Mouse (Mus musculus): Measurements from ENCODE around the gene Snx30. TPM values are rescaled to one million over a fixed set of nuclear protein-coding genes. Genes with fewer than 3 reads are reported as not detected.

Snx30 gene
- polyA plus RNA-seq, 1 experiment from 2014 or later, result 7.1 TPM

- DNase-seq (ENCODE audit: low spot score) (no peak), ATAC-seq (replicated peaks; ENCODE audit: insufficient number of reproducible peaks, low FRiP score, low TSS enrichment, low read depth) (no peak)
- no peak overlapping the region for H3K9ac ChIP-seq (replicated peaks; ENCODE audit: low read length)
- no peaks in the 10 kb centered on the region for H3K36me3 ChIP-seq (replicated peaks; ENCODE audit: control insufficient read depth, insufficient read depth, low read depth, low read length)
- H3K9me3 ChIP-seq (replicated peaks; ENCODE audit: control insufficient read depth, low read length), result no peaks in the 10 kb centered on the region
- no peak overlapping the region for H3K4me2 ChIP-seq (ENCODE audit: low read depth, low read length)
- no peak overlapping the region for H3K4me3 ChIP-seq (ENCODE audit: low read depth, low read length)
- H3K27ac ChIP-seq (replicated peaks; ENCODE audit: low read depth, low read length), result no peak overlapping the region
- no peaks in the 10 kb centered on the region for H3K27me3 ChIP-seq (ENCODE audit: control insufficient read depth, insufficient read depth, low read length)
- no peaks in the 10 kb centered on the region for H3K4me1 ChIP-seq (ENCODE audit: control insufficient read depth, insufficient read depth, low read length)
- WGBS, result 92% methylated on average over 7 of the region's 7 CpGs
Measured at GRCm38 (mm10) chr4:59853155-59853554, 47.5 kb downstream of the Snx30 start.

- H3K4me3 ChIP-seq (ENCODE audit: low read depth, low read length), result no peak overlapping the region
- no peaks in the 10 kb centered on the region; the same call in 1 of the 2 replicates for H3K4me1 ChIP-seq (ENCODE audit: control insufficient read depth, insufficient read depth, low read length)
- WGBS, result 66% methylated on average over 16 of the region's 16 CpGs
- H3K36me3 ChIP-seq (replicated peaks; ENCODE audit: control insufficient read depth, insufficient read depth, low read depth, low read length), result no peaks in the 10 kb centered on the region
- no peaks in the 10 kb centered on the region for H3K9me3 ChIP-seq (replicated peaks; ENCODE audit: control insufficient read depth, low read length)
- DNase-seq (ENCODE audit: low spot score) (peak; percentile 22), ATAC-seq (replicated peaks; ENCODE audit: insufficient number of reproducible peaks, low FRiP score, low TSS enrichment, low read depth) (peak; percentile 60; the same call in 1 of the 2 replicates)
- no peak overlapping the region for H3K9ac ChIP-seq (replicated peaks; ENCODE audit: low read length)
- no peak overlapping the region for H3K27ac ChIP-seq (replicated peaks; ENCODE audit: low read depth, low read length)
- H3K4me2 ChIP-seq (ENCODE audit: low read depth, low read length), result no peak overlapping the region
- no peaks in the 10 kb centered on the region for H3K27me3 ChIP-seq (ENCODE audit: control insufficient read depth, insufficient read depth, low read length)
Measured at GRCm38 (mm10) chr4:59859693-59860425, 54.2 kb downstream of the Snx30 start.

GRCm38 (mm10) chr4:59860431-59860830, 54.8 kb downstream of the Snx30 start:
- no peak overlapping the region for H3K27ac ChIP-seq (replicated peaks; ENCODE audit: low read depth, low read length)
- no peaks in the 10 kb centered on the region; the same call in 1 of the 2 replicates for H3K4me1 ChIP-seq (ENCODE audit: control insufficient read depth, insufficient read depth, low read length)
- no peaks in the 10 kb centered on the region for H3K36me3 ChIP-seq (replicated peaks; ENCODE audit: control insufficient read depth, insufficient read depth, low read depth, low read length)
- no peaks in the 10 kb centered on the region for H3K9me3 ChIP-seq (replicated peaks; ENCODE audit: control insufficient read depth, low read length)
- ATAC-seq (replicated peaks; ENCODE audit: insufficient number of reproducible peaks, low FRiP score, low TSS enrichment, low read depth) (no peak), DNase-seq (ENCODE audit: low spot score) (no peak)
- 60% methylated on average over 2 of the region's 2 CpGs for WGBS
- H3K4me3 ChIP-seq (ENCODE audit: low read depth, low read length), result no peak overlapping the region
- no peak overlapping the region for H3K9ac ChIP-seq (replicated peaks; ENCODE audit: low read length)
- H3K27me3 ChIP-seq (ENCODE audit: control insufficient read depth, insufficient read depth, low read length), result no peaks in the 10 kb centered on the region
- no peak overlapping the region for H3K4me2 ChIP-seq (ENCODE audit: low read depth, low read length)

GRCm38 (mm10) chr4:59861871-59862270, 56.2 kb downstream of the Snx30 start:
- Histone ChIP-seq H3K27ac (replicated peaks; ENCODE audit: low read depth, low read length) (no peak overlapping the region), H3K4me2 (ENCODE audit: low read depth, low read length) (no peak overlapping the region), H3K9ac (replicated peaks; ENCODE audit: low read length) (no peak overlapping the region), H3K4me1 (ENCODE audit: control insufficient read depth, insufficient read depth, low read length) (no peaks in the 10 kb centered on the region; the same call in 1 of the 2 replicates), H3K4me3 (ENCODE audit: low read depth, low read length) (no peak overlapping the region), H3K36me3 (replicated peaks; ENCODE audit: control insufficient read depth, insufficient read depth, low read depth, low read length) (no peaks in the 10 kb centered on the region), H3K9me3 (replicated peaks; ENCODE audit: control insufficient read depth, low read length) (no peaks in the 10 kb centered on the region), H3K27me3 (ENCODE audit: control insufficient read depth, insufficient read depth, low read length) (no peaks in the 10 kb centered on the region)
- DNase-seq (ENCODE audit: low spot score), result no peak
- 63% methylated on average over 4 of the region's 4 CpGs for WGBS
- ATAC-seq (replicated peaks; ENCODE audit: insufficient number of reproducible peaks, low FRiP score, low TSS enrichment, low read depth), result no peak

GRCm38 (mm10) chr4:59862335-59862734, 56.7 kb downstream of the Snx30 start:
- Histone ChIP-seq H3K4me2 (ENCODE audit: low read depth, low read length) (no peak overlapping the region), H3K9me3 (replicated peaks; ENCODE audit: control insufficient read depth, low read length) (no peaks in the 10 kb centered on the region), H3K36me3 (replicated peaks; ENCODE audit: control insufficient read depth, insufficient read depth, low read depth, low read length) (no peaks in the 10 kb centered on the region), H3K27ac (replicated peaks; ENCODE audit: low read depth, low read length) (no peak overlapping the region), H3K27me3 (ENCODE audit: control insufficient read depth, insufficient read depth, low read length) (no peaks in the 10 kb centered on the region), H3K4me3 (ENCODE audit: low read depth, low read length) (no peak overlapping the region), H3K9ac (replicated peaks; ENCODE audit: low read length) (no peak overlapping the region), H3K4me1 (ENCODE audit: control insufficient read depth, insufficient read depth, low read length) (no peaks in the 10 kb centered on the region; the same call in 1 of the 2 replicates)
- no peak for DNase-seq (ENCODE audit: low spot score)
- no peak for ATAC-seq (replicated peaks; ENCODE audit: insufficient number of reproducible peaks, low FRiP score, low TSS enrichment, low read depth)
- WGBS, result 76% methylated on average over 1 of the region's 1 CpGs

- WGBS, result 68% methylated on average over 6 of the region's 6 CpGs
- no peak overlapping the region for H3K4me2 ChIP-seq (ENCODE audit: low read depth, low read length)
- H3K9ac ChIP-seq (replicated peaks; ENCODE audit: low read length), result no peak overlapping the region
- no peaks in the 10 kb centered on the region; the same call in 1 of the 2 replicates for H3K4me1 ChIP-seq (ENCODE audit: control insufficient read depth, insufficient read depth, low read length)
- H3K9me3 ChIP-seq (replicated peaks; ENCODE audit: control insufficient read depth, low read length), result no peaks in the 10 kb centered on the region
- no peaks in the 10 kb centered on the region for H3K27me3 ChIP-seq (ENCODE audit: control insufficient read depth, insufficient read depth, low read length)
- H3K4me3 ChIP-seq (ENCODE audit: low read depth, low read length), result no peak overlapping the region
- ATAC-seq (replicated peaks; ENCODE audit: insufficient number of reproducible peaks, low FRiP score, low TSS enrichment, low read depth) (no peak), DNase-seq (ENCODE audit: low spot score) (no peak)
- H3K27ac ChIP-seq (replicated peaks; ENCODE audit: low read depth, low read length), result no peak overlapping the region
- H3K36me3 ChIP-seq (replicated peaks; ENCODE audit: control insufficient read depth, insufficient read depth, low read depth, low read length), result no peaks in the 10 kb centered on the region
Measured at GRCm38 (mm10) chr4:59863869-59864268, 58.2 kb downstream of the Snx30 start.

GRCm38 (mm10) chr4:59868086-59868485, 62.4 kb downstream of the Snx30 start:
- H3K9me3 ChIP-seq (replicated peaks; ENCODE audit: control insufficient read depth, low read length), result no peaks in the 10 kb centered on the region
- no peak overlapping the region for H3K27ac ChIP-seq (replicated peaks; ENCODE audit: low read depth, low read length)
- H3K4me2 ChIP-seq (ENCODE audit: low read depth, low read length), result no peak overlapping the region
- no peak overlapping the region for H3K9ac ChIP-seq (replicated peaks; ENCODE audit: low read length)
- ATAC-seq (replicated peaks; ENCODE audit: insufficient number of reproducible peaks, low FRiP score, low TSS enrichment, low read depth) (no peak), DNase-seq (ENCODE audit: low spot score) (no peak)
- 89% methylated on average over 11 of the region's 11 CpGs for WGBS
- no peaks in the 10 kb centered on the region for H3K36me3 ChIP-seq (replicated peaks; ENCODE audit: control insufficient read depth, insufficient read depth, low read depth, low read length)
- H3K4me3 ChIP-seq (ENCODE audit: low read depth, low read length), result no peak overlapping the region
- H3K4me1 ChIP-seq (ENCODE audit: control insufficient read depth, insufficient read depth, low read length), result no peaks in the 10 kb centered on the region
- H3K27me3 ChIP-seq (ENCODE audit: control insufficient read depth, insufficient read depth, low read length), result no peaks in the 10 kb centered on the region

GRCm38 (mm10) chr4:59869488-59870057, 63.9 kb downstream of the Snx30 start:
- no peaks in the 10 kb centered on the region for H3K9me3 ChIP-seq (replicated peaks; ENCODE audit: control insufficient read depth, low read length)
- WGBS, result 87% methylated on average over 6 of the region's 6 CpGs
- no peaks in the 10 kb centered on the region for H3K27me3 ChIP-seq (ENCODE audit: control insufficient read depth, insufficient read depth, low read length)
- no peak overlapping the region for H3K4me2 ChIP-seq (ENCODE audit: low read depth, low read length)
- DNase-seq (ENCODE audit: low spot score), result no peak
- H3K4me3 ChIP-seq (ENCODE audit: low read depth, low read length), result no peak overlapping the region
- no peak overlapping the region for H3K9ac ChIP-seq (replicated peaks; ENCODE audit: low read length)
- ATAC-seq (replicated peaks; ENCODE audit: insufficient number of reproducible peaks, low FRiP score, low TSS enrichment, low read depth), result no peak
- no peak overlapping the region for H3K27ac ChIP-seq (replicated peaks; ENCODE audit: low read depth, low read length)
- no peaks in the 10 kb centered on the region for H3K36me3 ChIP-seq (replicated peaks; ENCODE audit: control insufficient read depth, insufficient read depth, low read depth, low read length)
- no peaks in the 10 kb centered on the region for H3K4me1 ChIP-seq (ENCODE audit: control insufficient read depth, insufficient read depth, low read length)

All from embryonic facial prominence, embryonic 11.5 days (tissue).